Mouse (Mus musculus) midbrain, embryonic 14.5 days (tissue): ENCODE measurements at regions not wholly inside any gene's neighbourhood (a gene's known extent, or its start where the extent isn't known, plus 50 kb on each side); places are given as distances from the start of the nearest gene placed in this dataset.

Experiments used
- ATAC-seq: fragments of 200-750 bp; cut with Nextera tagmentation; 2 replicates; pipeline ENCODE4 v1.8.0; 2017; ENCODE audit warnings: moderate number of reproducible peaks, moderate library complexity; ENCODE audit not compliant: low FRiP score, low TSS enrichment
- DNase-seq: peaks from one replicate; pipeline ENCODE4 v3.0.0-alpha.2; 2015
- H3K27ac ChIP-seq: fragments of 300-500 bp; sonication (generic); replicated peaks from 2 replicates; pipeline ENCODE4 v1.5.1; 2014; ENCODE audit warnings: mild to moderate bottlenecking, low read depth, low read length, moderate library complexity
- H3K27me3 ChIP-seq: fragments of 300-500 bp; sonication (generic); 2 replicates; pipeline ENCODE4 v1.6.1; 2014; ENCODE audit warnings: low read length, control low read depth, mixed read lengths; ENCODE audit not compliant: control insufficient read depth, insufficient read depth
- H3K36me3 ChIP-seq: fragments of 300-500 bp; sonication (generic); 2 replicates; pipeline ENCODE4 v1.6.1; 2014; ENCODE audit warnings: low read length, control low read depth; ENCODE audit not compliant: control insufficient read depth, insufficient read depth
- H3K4me1 ChIP-seq: fragments of 300-500 bp; sonication (generic); 2 replicates; pipeline ENCODE4 v1.6.1; 2014; ENCODE audit warnings: mild to moderate bottlenecking, antibody characterized with exemption, low read length, control low read depth; ENCODE audit not compliant: control insufficient read depth, insufficient read depth
- H3K4me2 ChIP-seq: fragments of 300-500 bp; sonication (generic); 2 replicates; pipeline ENCODE4 v1.6.1; 2014; ENCODE audit warnings: mild to moderate bottlenecking, low read length, moderate library complexity
- H3K4me3 ChIP-seq: fragments of 300-500 bp; sonication (generic); replicated peaks from 2 replicates; pipeline ENCODE4 v1.5.1; 2014; ENCODE audit warnings: low read depth, low read length
- H3K9ac ChIP-seq: fragments of 300-500 bp; sonication (generic); replicated peaks from 2 replicates; pipeline ENCODE4 v1.6.1; 2014; ENCODE audit warnings: mild to moderate bottlenecking, low read length, moderate library complexity
- H3K9me3 ChIP-seq: fragments of 300-500 bp; sonication (generic); 2 replicates; pipeline ENCODE4 v1.6.1; 2016; ENCODE audit warnings: low read length, control low read depth, mixed read lengths; ENCODE audit not compliant: control insufficient read depth
- WGBS: fragments of 180-500 bp; shearing (Covaris S2); extraction: QIAGEN DNeasy Blood & Tissue Kit; methylation state at CpG from one replicate; pipeline ENCODE4 v1.1.7; 2014; 5-methylcytosine and 5-hydroxymethylcytosine counted together

DNA sequence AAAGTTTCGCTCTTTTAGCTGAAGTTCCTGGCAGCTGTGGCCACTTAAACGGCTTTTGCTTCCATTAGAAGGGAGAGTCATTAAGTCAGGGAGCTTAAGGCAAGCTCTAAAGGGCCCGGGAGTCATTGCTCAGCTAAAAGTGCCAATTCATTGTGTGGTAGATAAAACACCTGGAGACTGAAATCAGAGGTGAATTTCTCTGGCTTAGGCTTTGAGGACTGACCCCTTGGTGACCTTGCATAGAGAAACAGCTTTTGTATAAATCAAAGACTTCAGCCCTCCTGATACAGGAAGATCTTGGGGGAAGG, 224.1 kb upstream of the Tmem45b start:
- ATAC-seq = no peak
- Histone ChIP-seq H3K27ac (no peak overlapping the region), H3K4me1 (peaks cover 13% of the 10 kb centered on the region; the same call in 1 of the 2 replicates), H3K27me3 (no peaks in the 10 kb centered on the region; the same call in 1 of the 2 replicates), H3K36me3 (no peaks in the 10 kb centered on the region), H3K4me3 (no peak overlapping the region), H3K4me2 (peak overlapping the region; percentile 32), H3K9me3 (no peaks in the 10 kb centered on the region), H3K9ac (no peak overlapping the region)
- DNase-seq = no peak
- 8% methylated on average over 3 of the region's 3 CpGs for WGBS

DNA sequence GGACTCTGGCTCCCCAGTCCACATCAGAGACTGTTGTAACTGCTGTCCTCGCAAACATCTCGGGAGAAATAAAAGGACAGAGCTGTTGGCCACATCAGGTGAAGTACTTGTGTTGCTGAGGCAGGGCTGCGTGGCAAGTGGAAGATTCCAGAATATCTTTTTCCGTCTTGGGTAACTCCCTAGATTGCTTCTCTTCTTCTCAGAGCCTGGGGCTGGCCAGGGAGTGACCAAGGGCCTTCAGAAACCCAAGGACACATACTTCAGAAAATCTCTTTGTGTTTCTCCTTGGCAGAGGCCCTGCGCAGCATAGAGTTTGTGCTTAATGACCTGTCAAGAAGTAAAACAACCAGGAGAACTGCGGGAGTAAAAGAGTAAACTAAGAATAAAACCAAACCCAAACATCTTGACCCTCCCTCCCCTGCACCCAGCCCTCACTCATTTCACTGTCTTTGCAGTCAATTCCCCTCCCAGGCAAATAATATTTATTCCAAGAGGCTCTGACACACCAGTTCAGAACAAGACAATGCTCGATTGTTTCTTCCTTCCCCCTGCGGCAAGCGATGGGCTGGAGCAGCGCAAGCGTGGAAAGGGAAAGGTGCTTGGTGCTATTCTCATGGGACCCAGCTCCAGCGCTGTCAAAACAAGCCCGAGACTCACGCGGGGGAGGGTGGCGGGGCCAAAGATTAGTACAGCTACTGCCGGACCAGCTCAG, 223.6 kb upstream of the Tmem45b start:
- no peak for ATAC-seq
- Histone ChIP-seq H3K4me2 (peak overlapping the region; percentile 32), H3K27me3 (no peaks in the 10 kb centered on the region; the same call in 1 of the 2 replicates), H3K9ac (no peak overlapping the region), H3K4me3 (no peak overlapping the region), H3K4me1 (peaks cover 17% of the 10 kb centered on the region; the same call in 1 of the 2 replicates), H3K9me3 (no peaks in the 10 kb centered on the region), H3K27ac (no peak overlapping the region), H3K36me3 (no peaks in the 10 kb centered on the region)
- DNase-seq = peak; percentile 64
- 26% methylated on average over 17 of the region's 17 CpGs for WGBS

DNA sequence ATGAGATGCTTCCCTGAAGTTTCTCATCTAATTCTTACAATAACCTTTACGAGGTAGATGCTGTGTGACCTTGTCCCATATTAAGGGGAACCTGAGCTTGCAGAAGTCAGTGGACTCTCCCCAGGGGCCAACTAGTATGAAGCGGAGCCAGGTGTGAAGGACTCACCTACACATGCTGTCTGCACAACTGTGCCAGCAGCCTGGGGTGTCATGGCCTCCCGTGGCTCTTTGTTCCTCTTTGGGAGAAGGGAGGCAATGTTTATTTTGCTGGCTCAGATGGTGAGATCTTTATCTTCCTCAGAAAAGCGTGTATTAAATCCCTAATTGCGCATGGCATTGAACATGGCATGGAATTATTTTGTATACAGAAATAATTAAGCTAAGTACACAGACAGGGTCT, 222.2 kb upstream of the Tmem45b start:
- no peak overlapping the region for H3K4me3 ChIP-seq
- peaks cover 17% of the 10 kb centered on the region; the same call in 1 of the 2 replicates for H3K4me1 ChIP-seq
- H3K36me3 ChIP-seq = no peaks in the 10 kb centered on the region
- DNase-seq = no peak
- ATAC-seq = no peak
- no peak overlapping the region for H3K9ac ChIP-seq
- 83% methylated on average over 5 of the region's 5 CpGs for WGBS
- no peak overlapping the region for H3K27ac ChIP-seq
- H3K27me3 ChIP-seq = no peaks in the 10 kb centered on the region; the same call in 1 of the 2 replicates
- no peak overlapping the region for H3K4me2 ChIP-seq
- no peaks in the 10 kb centered on the region for H3K9me3 ChIP-seq

DNA sequence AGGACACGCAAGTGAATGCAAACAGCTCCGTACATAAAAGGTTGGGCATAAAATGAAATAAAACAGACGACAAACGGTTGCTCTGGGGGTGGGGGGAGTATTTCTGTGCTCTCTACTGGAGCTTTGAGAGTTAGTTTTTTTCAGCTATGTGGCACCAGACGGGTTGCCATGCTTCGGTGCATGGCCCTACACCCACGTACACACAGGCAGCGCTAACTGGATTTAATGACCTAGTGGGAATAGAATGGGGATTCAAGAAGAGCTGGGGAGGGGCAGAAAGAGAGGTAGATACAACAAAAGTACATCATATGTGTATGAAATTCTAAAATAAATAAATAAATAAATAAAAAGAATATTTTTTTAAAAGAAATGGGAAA, 220.5 kb upstream of the Tmem45b start:
- WGBS = 74% methylated on average over 8 of the region's 8 CpGs
- no peaks in the 10 kb centered on the region for H3K9me3 ChIP-seq
- H3K4me1 ChIP-seq = peaks cover 17% of the 10 kb centered on the region; the same call in 1 of the 2 replicates
- ATAC-seq = no peak
- no peaks in the 10 kb centered on the region; the same call in 1 of the 2 replicates for H3K27me3 ChIP-seq
- H3K9ac ChIP-seq = no peak overlapping the region
- no peaks in the 10 kb centered on the region for H3K36me3 ChIP-seq
- no peak overlapping the region for H3K4me2 ChIP-seq
- no peak overlapping the region for H3K27ac ChIP-seq
- no peak overlapping the region for H3K4me3 ChIP-seq
- DNase-seq = no peak

DNA sequence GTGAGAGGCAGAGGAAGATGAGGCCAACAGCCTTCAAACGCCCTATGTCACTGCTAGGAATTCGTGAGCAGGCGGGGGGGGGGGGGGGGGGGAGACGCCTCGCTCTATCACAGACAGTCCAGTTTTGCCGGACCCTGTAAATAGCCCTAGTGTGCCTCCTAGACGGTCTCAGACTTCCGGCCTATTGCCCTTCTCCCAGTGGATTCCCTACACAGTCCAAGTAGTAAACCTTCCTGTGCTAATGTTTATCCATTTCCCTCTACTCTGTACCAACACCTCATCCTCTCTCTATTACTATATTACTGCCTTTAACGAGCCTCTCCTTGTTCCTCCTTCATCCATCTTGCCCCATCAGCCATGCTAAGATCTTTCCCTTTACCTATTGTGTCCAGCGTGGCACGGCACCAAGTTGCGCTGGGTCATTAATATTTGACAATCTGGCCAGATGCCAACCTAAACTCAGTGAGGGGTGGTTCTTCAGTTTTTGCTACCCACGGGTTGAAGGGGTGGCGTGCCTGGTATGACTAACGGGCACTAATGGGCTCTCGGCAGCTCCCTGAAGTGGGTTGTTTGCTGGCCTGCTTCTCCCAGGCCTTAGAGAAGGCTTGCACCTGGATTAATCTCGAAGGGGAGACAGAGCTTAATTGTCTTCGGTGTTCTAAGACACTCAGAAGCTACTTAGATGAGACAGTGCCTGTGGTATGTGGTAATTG, 220.0 kb upstream of the Tmem45b start:
- no peak overlapping the region for H3K4me2 ChIP-seq
- no peak overlapping the region for H3K27ac ChIP-seq
- DNase-seq = peak; percentile 51
- no peaks in the 10 kb centered on the region for H3K36me3 ChIP-seq
- 49% methylated on average over 16 of the region's 18 CpGs for WGBS
- no peaks in the 10 kb centered on the region for H3K9me3 ChIP-seq
- H3K4me3 ChIP-seq = no peak overlapping the region
- no peak overlapping the region for H3K9ac ChIP-seq
- H3K4me1 ChIP-seq = peaks cover 17% of the 10 kb centered on the region; the same call in 1 of the 2 replicates
- ATAC-seq = no peak
- no peaks in the 10 kb centered on the region; the same call in 1 of the 2 replicates for H3K27me3 ChIP-seq

DNA sequence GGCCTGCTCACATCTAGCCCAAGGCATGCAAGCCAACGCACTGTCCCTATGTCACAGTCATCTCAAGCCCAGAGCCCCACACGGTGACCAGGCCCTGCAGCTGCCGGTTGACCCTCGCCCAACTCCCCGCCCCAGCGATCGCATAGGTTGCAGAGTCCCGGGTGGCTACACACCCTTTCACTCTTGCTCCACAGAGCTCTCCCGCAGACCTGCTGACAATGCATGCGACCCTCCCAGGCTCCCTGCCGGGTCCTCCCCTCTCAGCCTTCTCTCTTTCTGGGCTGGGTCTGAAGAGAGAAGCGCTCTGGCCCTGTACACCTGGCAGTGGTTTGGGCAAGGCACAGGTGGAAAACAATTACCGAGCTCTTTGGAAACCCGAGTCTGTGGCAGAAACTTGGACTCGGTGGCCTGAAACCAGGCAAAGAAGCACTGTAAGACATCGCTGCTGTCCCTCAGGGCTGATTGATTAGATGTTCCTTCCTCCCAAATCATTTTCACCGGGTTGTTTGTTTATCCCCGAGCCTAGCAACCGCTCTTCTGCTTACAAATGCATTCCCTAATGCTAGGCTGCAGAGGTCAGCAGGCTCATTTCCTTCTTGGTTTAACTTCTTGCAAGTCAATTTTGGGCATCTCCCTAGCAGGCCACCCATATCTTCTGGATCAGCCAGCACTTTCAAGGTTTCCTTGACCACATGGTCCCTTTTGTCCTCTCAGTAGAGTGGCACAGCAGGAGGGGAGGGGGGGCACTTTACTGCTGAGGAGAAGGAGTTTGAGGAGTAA, 219.2 kb upstream of the Tmem45b start:
- Histone ChIP-seq H3K4me2 (no peak overlapping the region), H3K4me1 (peaks cover 17% of the 10 kb centered on the region; the same call in 1 of the 2 replicates), H3K9ac (no peak overlapping the region), H3K9me3 (no peaks in the 10 kb centered on the region), H3K27ac (no peak overlapping the region), H3K27me3 (no peaks in the 10 kb centered on the region; the same call in 1 of the 2 replicates), H3K4me3 (no peak overlapping the region), H3K36me3 (no peaks in the 10 kb centered on the region)
- peak; percentile 28 for DNase-seq
- no peak for ATAC-seq
- 14% methylated on average over 19 of the region's 19 CpGs for WGBS

DNA sequence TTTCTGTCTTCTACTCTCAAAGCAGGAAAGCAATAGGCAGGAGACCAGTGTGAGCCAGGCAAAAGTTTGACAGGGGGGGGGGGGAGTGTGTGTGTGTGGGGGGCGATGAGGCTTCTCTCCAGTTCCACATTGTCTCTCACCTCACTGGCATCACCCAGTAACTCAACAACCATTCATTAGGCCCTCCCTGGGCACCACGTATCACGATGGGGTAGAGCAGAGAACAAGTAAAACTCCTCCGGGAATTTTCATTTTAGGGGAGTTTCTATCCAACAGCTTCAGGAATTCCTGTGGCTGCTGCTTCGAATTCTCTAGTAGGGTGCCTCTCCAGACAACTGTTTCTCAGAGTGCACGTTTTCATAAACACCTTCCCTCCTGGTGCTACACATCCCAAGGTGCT, 218.6 kb upstream of the Tmem45b start:
- ATAC-seq = no peak
- WGBS = 49% methylated on average over 6 of the region's 6 CpGs
- no peak overlapping the region for H3K9ac ChIP-seq

DNA sequence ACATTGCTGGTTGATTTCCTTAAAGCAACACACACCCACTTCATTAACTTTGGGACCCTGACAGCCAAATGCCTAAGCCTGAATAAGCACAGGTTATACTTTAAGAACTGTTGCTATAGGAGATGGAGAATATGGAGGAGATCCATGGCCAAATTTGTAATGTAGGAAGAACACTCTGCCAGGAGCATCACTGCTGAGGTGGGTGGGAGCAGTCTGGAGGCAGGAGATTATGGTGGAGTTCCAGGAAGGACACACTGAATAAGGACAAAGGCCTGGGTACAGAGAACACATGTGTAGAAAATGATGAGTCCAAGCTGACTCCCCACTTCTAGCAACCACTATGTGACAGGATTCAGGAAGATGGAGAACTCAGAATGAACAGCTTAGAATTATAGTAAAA, 212.9 kb upstream of the Tmem45b start:
- no peaks in the 10 kb centered on the region for H3K36me3 ChIP-seq
- H3K9ac ChIP-seq = no peak overlapping the region
- H3K27me3 ChIP-seq = no peaks in the 10 kb centered on the region
- H3K4me1 ChIP-seq = no peaks in the 10 kb centered on the region
- DNase-seq = no peak
- no peaks in the 10 kb centered on the region for H3K9me3 ChIP-seq
- no peak overlapping the region for H3K27ac ChIP-seq
- H3K4me3 ChIP-seq = no peak overlapping the region
- H3K4me2 ChIP-seq = no peak overlapping the region
- no peak for ATAC-seq

More for the DNA sequence above, 218.6 kb upstream of the Tmem45b start:
- H3K4me2 ChIP-seq = no peak overlapping the region
- DNase-seq = no peak
- H3K27me3 ChIP-seq = no peaks in the 10 kb centered on the region; the same call in 1 of the 2 replicates
- H3K4me1 ChIP-seq = peaks cover 12% of the 10 kb centered on the region; the same call in 1 of the 2 replicates
- no peak overlapping the region for H3K27ac ChIP-seq
- no peaks in the 10 kb centered on the region for H3K36me3 ChIP-seq
- H3K9me3 ChIP-seq = no peaks in the 10 kb centered on the region
- H3K4me3 ChIP-seq = no peak overlapping the region
